Mouse (Mus musculus) stomach, postnatal 0 days (tissue): ENCODE data around the gene Golph3.

Source experiments
- CTCF ChIP-seq: IDR thresholded peaks from 2 replicates; pipeline ENCODE4 v1.5.1; 2016; ENCODE audit warnings: antibody characterized with exemption, low read depth, mild to moderate bottlenecking, moderate library complexity
- EP300 ChIP-seq: optimal IDR thresholded peaks from 2 replicates; pipeline ENCODE3; 2016; ENCODE audit warnings: antibody characterized with exemption

GRCm38 (mm10) chr15:12301771-12302170 is 19.5 kb upstream of the Golph3 start:
- TF ChIP-seq CTCF = no peak
- TF ChIP-seq EP300 = no peak
